9 mouse cellular contexts compared by ENCODE assay signal in the genomic region with DNA sequence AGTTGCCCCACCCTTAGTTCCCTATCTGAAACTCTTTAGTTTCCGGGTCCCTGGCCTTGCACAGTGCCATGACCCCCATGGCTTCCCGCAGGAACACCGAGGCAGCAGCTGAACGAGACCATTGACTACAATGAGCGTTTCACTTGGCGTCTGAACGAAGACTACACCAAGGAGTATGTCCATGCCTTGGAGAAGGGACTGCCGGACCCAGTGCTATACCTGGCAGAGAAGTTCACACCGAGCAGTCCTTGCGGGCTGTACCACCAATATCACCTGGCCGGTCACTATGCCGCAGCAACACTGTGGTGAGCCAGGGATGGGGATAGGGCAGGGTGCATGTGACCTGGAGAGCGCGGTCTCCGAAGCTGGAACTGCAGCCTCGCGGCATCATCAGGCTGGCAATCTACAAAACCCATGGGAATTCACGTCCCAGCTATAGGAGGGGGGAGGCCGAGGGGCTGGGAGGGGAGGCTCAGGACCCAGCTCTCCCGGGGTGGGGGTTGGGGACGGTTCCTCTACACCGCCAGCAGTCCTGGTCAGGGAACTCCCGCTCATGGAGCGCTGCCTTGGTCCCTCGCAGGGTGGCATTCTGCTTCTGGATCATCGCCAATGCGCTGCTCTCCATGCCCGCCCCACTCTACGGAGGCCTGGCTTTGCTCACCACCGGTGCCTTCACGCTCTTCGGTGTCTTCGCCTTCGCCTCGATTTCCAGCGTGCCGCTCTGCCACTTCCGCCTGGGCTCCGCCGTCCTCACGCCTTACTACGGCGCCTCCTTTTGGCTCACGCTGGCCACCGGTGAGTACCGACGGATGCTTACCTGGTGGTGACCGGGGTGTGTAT. TPM values are rescaled to one million over a fixed set of nuclear protein-coding genes. Genes with fewer than 3 reads are reported as not detected.
DNase-seq lines count a peak whose midpoint lies in the region; ATAC-seq and TF ChIP-seq lines count a peak whose summit lies in the region.
"Had no signal": no experiment of that assay in that cellular context is flagged by ENCODE, and none has a peak within 500 bp of the region (broad histone marks: within the 10 kb centered on the region; RNA-seq: fewer than 3 reads in every experiment).

No protein-coding gene starts in this region.

- TF ChIP-seq POLR2A in embryonic fibroblast, embryonic 13.5 days (IDR thresholded peaks at IDR 0.05; ENCODE audit: low read depth, low read length) = no peak

- H3K4me1 ChIP-seq in embryonic fibroblast, embryonic 13.5 days (ENCODE audit: control insufficient read depth, insufficient read depth, low read length) = 0 out of 2 replicates have a peak, but pooled peaks cover 4% of the 10 kb centered on the region
- peaks cover 9% of the 10 kb centered on the region for H3K4me1 ChIP-seq in liver, postnatal 0 days (ENCODE audit: insufficient read depth)

- no peak overlapping the region for H3K9ac ChIP-seq in liver, postnatal 0 days (replicated peaks)

- no peaks in the 10 kb centered on the region for H3K9me3 ChIP-seq in liver, postnatal 0 days (ENCODE audit: low read length)

- no peak for TF ChIP-seq CTCF in embryonic fibroblast, embryonic 13.5 days (IDR thresholded peaks at IDR 0.05; ENCODE audit: borderline replicate concordance, insufficient read depth, low read length)
- TF ChIP-seq CTCF in liver, postnatal 0 days (IDR thresholded peaks at IDR 0.05; ENCODE audit: low read depth) = no peak

- H3K4me2 ChIP-seq in liver, postnatal 0 days (ENCODE audit: low read depth, low read length) = peak overlapping the region; percentile 52

- peak overlapping the region; percentile 4; the same call in 1 of the 2 replicates for H3K4me3 ChIP-seq in embryonic fibroblast, embryonic 13.5 days (ENCODE audit: insufficient read depth, low read length)
- H3K4me3 ChIP-seq in liver, postnatal 0 days (ENCODE audit: low read depth, low read length) = peak overlapping the region; percentile 3; the same call in 1 of the 2 replicates

- intact Hi-C loops in left cerebral cortex, postnatal 14 days (cut with DNase I) = loop anchor here (10.0 kb wide), 1 partner anchor 254 kb away; no protein-coding TSS in a partner anchor

- DNase-seq in left cerebral cortex, postnatal 14 days (ENCODE audit: low spot score in 2 of 2) = peak; percentile 30 to 35
- no peak for DNase-seq in left cerebral cortex, adult 11 months (ENCODE audit: low spot score)
- peak; percentile 47 for DNase-seq in adrenal gland, postnatal 25 days
- peak; percentile 29 for DNase-seq in liver, postnatal 0 days
- no peak for DNase-seq in spleen, postnatal 4 days (ENCODE audit: low spot score in 2 of 2)

- no peak for TF ChIP-seq EP300 in liver, postnatal 0 days (IDR thresholded peaks at IDR 0.05; ENCODE audit: low read depth)

- no peaks in the 10 kb centered on the region for H3K36me3 ChIP-seq in liver, postnatal 0 days (replicated peaks; ENCODE audit: insufficient read depth, low read length)

- peaks cover 69% of the 10 kb centered on the region for H3K27me3 ChIP-seq in liver, postnatal 0 days (ENCODE audit: insufficient read depth, low read length)

- 2% methylated on average over 47 of the region's 48 CpGs for WGBS in liver, postnatal 0 days (ENCODE audit: insufficient replicate concordance)

- peak; percentile 45 for ATAC-seq in inflammation-experienced regulatory T-cells, adult 6 months
- ATAC-seq in liver, postnatal 0 days = 0 out of 2 replicates have a peak, but pooled peaks have one; percentile 16
- ATAC-seq in neutrophil, adult 5-6 weeks (ENCODE audit: extremely low read depth, insufficient number of reproducible peaks, low FRiP score, poor library complexity, severe bottlenecking) = 0 out of 2 replicates have a peak, but pooled peaks have one; percentile 18

- H3K27ac ChIP-seq in embryonic fibroblast, embryonic 13.5 days (ENCODE audit: insufficient read depth, low read length) = no peak overlapping the region
- H3K27ac ChIP-seq in liver, postnatal 0 days (ENCODE audit: low read depth) = no peak overlapping the region

RNA-seq across cellular contexts. Expression of a gene that starts 2.6 kb away (rescaled TPM):
- not detected for total RNA-seq in left cerebral cortex, postnatal 14 days (2021)
- not detected in 2 replicates for total RNA-seq in adrenal gland, postnatal 25 days (2021)
- not detected in 2 replicates for polyA plus RNA-seq in embryonic fibroblast, embryonic 13.5 days (2011; ENCODE audit: insufficient read length, low read depth, missing spikeins)
- polyA plus RNA-seq in inflammation-experienced regulatory T-cells, adult 6 months (2017; shearing (Covaris generic)) = not detected
- polyA plus RNA-seq in liver, postnatal 0 days (2015; fragmentation: Nextera tagmentation; extraction: Ambion mirVana) = not detected in 2 replicates
- 0.47 TPM in 1 of 2 replicates, not detected in the other for total RNA-seq in neutrophil, adult 5-6 weeks (2017)
- total RNA-seq: left cerebral cortex, adult 18-20 months had no signal

RNA-seq across cellular contexts. Expression of a gene that starts 3.1 kb away (rescaled TPM):
- total RNA-seq in left cerebral cortex, postnatal 14 days (2021) = under 1 TPM in 1 of 2 experiments, not detected in 1; 0.09 TPM
- 0.19 TPM in 1 of 2 replicates, not detected in the other for total RNA-seq in adrenal gland, postnatal 25 days (2021)
- not detected in 2 replicates for polyA plus RNA-seq in embryonic fibroblast, embryonic 13.5 days (2011; ENCODE audit: insufficient read length, low read depth, missing spikeins)
- polyA plus RNA-seq in inflammation-experienced regulatory T-cells, adult 6 months (2017; shearing (Covaris generic)) = not detected
- polyA plus RNA-seq in liver, postnatal 0 days (2015; fragmentation: Nextera tagmentation; extraction: Ambion mirVana) = 0.02 TPM in 2 replicates
- total RNA-seq in neutrophil, adult 5-6 weeks (2017) = not detected in 2 replicates
- total RNA-seq: left cerebral cortex, adult 18-20 months had no signal

RNA-seq across cellular contexts. Expression of a gene that starts 12.2 kb away (rescaled TPM):
- not detected for total RNA-seq in left cerebral cortex, postnatal 14 days (2021)
- total RNA-seq in adrenal gland, postnatal 25 days (2021) = not detected in 2 replicates
- polyA plus RNA-seq in embryonic fibroblast, embryonic 13.5 days (2011; ENCODE audit: insufficient read length, low read depth, missing spikeins) = 0.48 and 0.58 TPM in 2 replicates
- polyA plus RNA-seq in inflammation-experienced regulatory T-cells, adult 6 months (2017; shearing (Covaris generic)) = not detected
- polyA plus RNA-seq in liver, postnatal 0 days (2015; fragmentation: Nextera tagmentation; extraction: Ambion mirVana) = not detected in 2 replicates
- not detected in 2 replicates for total RNA-seq in neutrophil, adult 5-6 weeks (2017)

RNA-seq across cellular contexts. Expression of a gene that starts 14.2 kb away (rescaled TPM):
- total RNA-seq in left cerebral cortex, postnatal 14 days (2021) = under 1 TPM; 0.07 to 0.15 TPM
- not detected in 2 replicates for total RNA-seq in adrenal gland, postnatal 25 days (2021)
- polyA plus RNA-seq in embryonic fibroblast, embryonic 13.5 days (2011; ENCODE audit: insufficient read length, low read depth, missing spikeins) = not detected in 2 replicates
- not detected for polyA plus RNA-seq in inflammation-experienced regulatory T-cells, adult 6 months (2017; shearing (Covaris generic))
- polyA plus RNA-seq in liver, postnatal 0 days (2015; fragmentation: Nextera tagmentation; extraction: Ambion mirVana) = not detected in 2 replicates
- not detected in 2 replicates for total RNA-seq in neutrophil, adult 5-6 weeks (2017)
- total RNA-seq: left cerebral cortex, adult 18-20 months had no signal

Comparison
In these comparisons a context has a peak if more than half of its experiments do, and no peak if none do; other contexts are left out.
1. DNase-seq: peak in left cerebral cortex, postnatal 14 days (2 of 2), adrenal gland, postnatal 25 days (single experiment) and liver, postnatal 0 days (single experiment); none in left cerebral cortex, adult 11 months (single experiment) and spleen, postnatal 4 days (0 of 2).
2. Peak in every context shown above with its lines, with median percentiles within 50 percentile points of each other: ATAC-seq.